Mouse (Mus musculus) liver, adult 2 months (tissue): ENCODE measurements around the gene Pou3f1. TPM values are rescaled to one million over a fixed set of nuclear protein-coding genes. Genes with fewer than 3 reads are reported as not detected.

ENCODE experiments used
- DNase-seq: peaks from one replicate; pipeline ENCODE4 v3.0.0-alpha.2; 2011; ENCODE audit warnings: low read depth, low spot score; ENCODE audit errors: extremely low read depth
- H3K27ac ChIP-seq: fragments of 200-500 bp; replicated peaks from 2 replicates; pipeline ENCODE4 v1.5.1; 2012; ENCODE audit warnings: low read depth, mild to moderate bottlenecking, control low read depth, inconsistent platforms, low read length; ENCODE audit not compliant: insufficient read depth
- H3K27me3 ChIP-seq: fragments of 200-500 bp; 2 replicates; pipeline ENCODE4 v1.6.1; 2012; ENCODE audit warnings: mild to moderate bottlenecking, moderate library complexity, low read length, inconsistent platforms; ENCODE audit not compliant: control insufficient read depth, insufficient read depth
- H3K36me3 ChIP-seq: fragments of 200-500 bp; 2 replicates; pipeline ENCODE4 v1.6.1; 2012; ENCODE audit warnings: low read length, inconsistent platforms; ENCODE audit not compliant: control insufficient read depth, insufficient read depth
- H3K4me1 ChIP-seq: fragments of 200-500 bp; 2 replicates; pipeline ENCODE4 v1.6.1; 2011; ENCODE audit warnings: low read length; ENCODE audit not compliant: control insufficient read depth, insufficient read depth
- H3K4me3 ChIP-seq: fragments of 200-500 bp; 2 replicates; pipeline ENCODE4 v1.5.1; 2011; ENCODE audit warnings: low read depth, mild to moderate bottlenecking, control low read depth, low read length, moderate library complexity; ENCODE audit not compliant: insufficient read depth
- H3K79me2 ChIP-seq: fragments of 200-500 bp; 2 replicates; pipeline ENCODE4 v1.6.1; 2012; ENCODE audit warnings: inconsistent platforms, mild to moderate bottlenecking, low read length, moderate library complexity; ENCODE audit not compliant: control insufficient read depth, insufficient read depth
- H3K9ac ChIP-seq: fragments of 200-500 bp; 2 replicates; pipeline ENCODE4 v1.6.1; 2012; ENCODE audit warnings: low read depth, mild to moderate bottlenecking, control low read depth, inconsistent platforms, low read length
- CTCF ChIP-seq: fragments of 200-500 bp; IDR thresholded peaks from 2 replicates; pipeline ENCODE4 v1.5.1; 2011; ENCODE audit warnings: low read depth, low read length, control low read depth
- POLR2A ChIP-seq: fragments of 200-500 bp; IDR thresholded peaks from 2 replicates; pipeline ENCODE4 v1.6.1; 2011; ENCODE audit warnings: low read length, control low read depth; ENCODE audit not compliant: insufficient read depth; ENCODE audit errors: extremely low read depth
- WGBS: fragments of 180-500 bp; shearing (Covaris S2); methylation state at CpG from one replicate; pipeline ENCODE4 v1.1.7; 2018; 5-methylcytosine and 5-hydroxymethylcytosine counted together
- polyA plus RNA-seq: library from polyadenylated mRNA; depleted of rRNA; stranded (reverse); fragments of >200 nt; gene quantifications from 2 replicates; pipeline ENCODE4 v1.2.3, GENCODE M21; 2012; rRNA removed
- total RNA-seq: library from RNA; depleted of rRNA; stranded (reverse); fragments of >200 nt; gene quantifications from 2 replicates; pipeline ENCODE4 v1.2.3, GENCODE M21; 2014; rRNA removed

Pou3f1 gene
- total RNA-seq (not detected in 2 replicates), polyA plus RNA-seq (0.02 TPM in 1 of 2 replicates, not detected in the other)

- TF ChIP-seq POLR2A (no peak), CTCF (no peak)
- Histone ChIP-seq H3K27ac (no peak within 1 kb of the TSS), H3K79me2 (no peaks in the 10 kb centered on the region), H3K36me3 (no peaks in the 10 kb centered on the region), H3K27me3 (peaks cover 48% of the 10 kb centered on the region), H3K4me1 (peaks cover 3% of the 10 kb centered on the region; the same call in 1 of the 2 replicates), H3K9ac (peak within 1 kb of the TSS; percentile 66), H3K4me3 (peak within 1 kb of the TSS; percentile 72; the same call in 1 of the 2 replicates)
- WGBS, result 3% methylated on average over 15 of the region's 15 CpGs
- no peak for DNase-seq
Measured at GRCm38 (mm10) chr4:124656518-124656853, at the start of gene Pou3f1. Pou3f1 (plus strand) TSS chr4:124656807.

- no peak overlapping the region for H3K27ac ChIP-seq
- no peaks in the 10 kb centered on the region for H3K27me3 ChIP-seq
- no peaks in the 10 kb centered on the region for H3K79me2 ChIP-seq
- peaks cover 2% of the 10 kb centered on the region; the same call in 1 of the 2 replicates for H3K4me1 ChIP-seq
- H3K4me3 ChIP-seq, result no peak overlapping the region
- TF ChIP-seq CTCF (no peak), POLR2A (no peak)
- no peaks in the 10 kb centered on the region for H3K36me3 ChIP-seq
- DNase-seq, result no peak
- no peak overlapping the region for H3K9ac ChIP-seq
- WGBS, result 72% methylated on average over 8 of the region's 8 CpGs
Measured at GRCm38 (mm10) chr4:124607166-124607565, 49.4 kb upstream of the Pou3f1 start.

- H3K36me3 ChIP-seq, result no peaks in the 10 kb centered on the region
- no peak overlapping the region for H3K9ac ChIP-seq
- no peak overlapping the region for H3K4me3 ChIP-seq
- H3K27me3 ChIP-seq, result no peaks in the 10 kb centered on the region
- TF ChIP-seq POLR2A (no peak), CTCF (no peak)
- 17% methylated on average over 2 of the region's 2 CpGs for WGBS
- no peaks in the 10 kb centered on the region for H3K79me2 ChIP-seq
- H3K27ac ChIP-seq, result no peak overlapping the region
- H3K4me1 ChIP-seq, result peaks cover 2% of the 10 kb centered on the region; the same call in 1 of the 2 replicates
- DNase-seq, result no peak
Measured at GRCm38 (mm10) chr4:124610066-124610465, 46.5 kb upstream of the Pou3f1 start.

GRCm38 (mm10) chr4:124610703-124611102, 45.9 kb upstream of the Pou3f1 start, which contains the start of gene 3100002H09Rik:
3100002H09Rik (minus strand) TSS chr4:124610803.
- Histone ChIP-seq H3K4me3 (no peak within 1 kb of the TSS), H3K27ac (no peak within 1 kb of the TSS), H3K9ac (no peak within 1 kb of the TSS), H3K4me1 (peaks cover 2% of the 10 kb centered on the region; the same call in 1 of the 2 replicates), H3K36me3 (no peaks in the 10 kb centered on the region), H3K27me3 (no peaks in the 10 kb centered on the region), H3K79me2 (no peaks in the 10 kb centered on the region)
- DNase-seq, result no peak
- TF ChIP-seq POLR2A (no peak), CTCF (no peak)
- 87% methylated on average over 2 of the region's 2 CpGs for WGBS

GRCm38 (mm10) chr4:124611768-124612167, 44.8 kb upstream of the Pou3f1 start:
- H3K4me1 ChIP-seq, result peaks cover 2% of the 10 kb centered on the region; the same call in 1 of the 2 replicates
- 36% methylated on average over 4 of the region's 4 CpGs for WGBS
- H3K36me3 ChIP-seq, result no peaks in the 10 kb centered on the region
- TF ChIP-seq POLR2A (no peak), CTCF (no peak)
- no peaks in the 10 kb centered on the region for H3K27me3 ChIP-seq
- no peak overlapping the region for H3K9ac ChIP-seq
- no peaks in the 10 kb centered on the region for H3K79me2 ChIP-seq
- no peak overlapping the region for H3K4me3 ChIP-seq
- no peak for DNase-seq
- no peak overlapping the region for H3K27ac ChIP-seq

- Histone ChIP-seq H3K4me1 (peaks cover 2% of the 10 kb centered on the region; the same call in 1 of the 2 replicates), H3K4me3 (no peak overlapping the region), H3K36me3 (no peaks in the 10 kb centered on the region), H3K9ac (no peak overlapping the region), H3K27me3 (no peaks in the 10 kb centered on the region), H3K79me2 (no peaks in the 10 kb centered on the region), H3K27ac (no peak overlapping the region)
- WGBS, result 20% methylated on average over 1 of the region's 1 CpGs
- DNase-seq, result no peak
- no peak for TF ChIP-seq POLR2A
- TF ChIP-seq CTCF, result no peak
Measured at GRCm38 (mm10) chr4:124614189-124614588, 42.4 kb upstream of the Pou3f1 start.
